Mouse (Mus musculus): ENCODE data around the gene Notch3.

GRCm38 (mm10) chr17:32073359-32073758, 93.3 kb downstream of the Notch3 start:
- TF ChIP-seq CTCF (IDR thresholded peaks at IDR 0.05; ENCODE audit: low read depth) (peak; percentile 97), EP300 (optimal IDR thresholded peaks at IDR 0.05) (no peak)
